Mouse (Mus musculus) embryonic fibroblast, embryonic 13.5 days (primary cell): ENCODE measurements around the gene B4gat1.
A peak's percentile ranks its signal among the peaks of the same experiment; 100 is the strongest.

Experiments
- CTCF ChIP-seq: IDR thresholded peaks from 2 replicates; pipeline ENCODE4 v1.5.1; 2011; ENCODE audit warnings: mild to moderate bottlenecking, control low read depth, low read length, moderate library complexity, borderline replicate concordance; ENCODE audit not compliant: insufficient read depth
- POLR2A ChIP-seq: IDR thresholded peaks from 2 replicates; pipeline ENCODE4 v1.6.1; 2011; ENCODE audit warnings: low read depth, mild to moderate bottlenecking, control low read depth, low read length, moderate library complexity

DNA sequence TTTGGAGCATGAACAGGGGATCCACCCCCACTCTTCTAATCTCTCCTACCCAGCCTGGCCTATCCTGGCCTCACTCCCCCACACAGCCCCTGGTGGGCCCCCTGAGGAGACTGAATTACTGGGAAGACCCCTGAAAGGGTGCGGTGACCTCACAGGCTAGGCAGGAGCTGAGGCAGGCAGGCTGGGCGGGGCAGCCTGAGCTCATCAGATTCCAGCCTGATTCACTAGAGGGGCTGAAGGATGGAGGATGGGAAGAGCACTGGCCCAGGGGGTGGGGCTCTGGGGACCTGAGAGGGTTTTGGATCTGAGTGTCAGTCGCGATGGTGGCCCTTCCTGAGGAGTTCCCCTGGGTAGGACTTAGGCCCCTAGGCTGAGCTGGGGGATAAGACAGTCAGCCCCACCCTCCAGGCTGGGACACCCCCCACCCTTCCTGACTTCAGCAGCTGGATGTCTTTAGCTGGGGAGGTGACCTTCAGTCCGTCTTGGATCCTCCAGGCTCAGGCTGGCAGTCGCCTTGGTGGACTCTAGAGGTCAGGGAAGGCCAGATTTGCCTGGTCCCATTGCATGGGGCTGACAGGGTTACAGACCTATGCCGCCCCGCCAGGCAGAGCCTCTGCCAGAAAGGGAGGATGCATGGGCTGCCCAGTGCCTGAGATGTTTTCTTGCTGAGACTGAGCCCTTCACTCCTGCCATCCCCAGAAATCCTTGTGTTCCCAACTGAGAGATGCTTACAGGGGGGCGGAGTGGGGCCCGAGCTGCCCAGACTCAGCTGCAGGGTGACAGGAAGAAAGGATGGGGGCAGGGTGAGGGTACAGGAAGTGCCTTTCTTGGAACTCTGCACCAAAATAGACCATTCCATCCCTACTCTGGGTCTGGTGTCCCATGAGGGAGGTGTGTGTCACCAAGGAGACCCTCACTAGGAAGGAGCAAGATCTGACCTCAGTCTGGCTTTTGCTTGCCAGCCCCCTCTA lies 20.5 kb downstream of the B4gat1 start:
- peak; percentile 47 for TF ChIP-seq POLR2A
- TF ChIP-seq CTCF, result no peak
